Mouse (Mus musculus): ENCODE results near the gene Kremen1. TPM values are rescaled to one million over a fixed set of nuclear protein-coding genes. Genes with fewer than 3 reads are reported as not detected.

Gene Kremen1
- total and polyA plus RNA-seq, 2 experiments from 2014 or later = 3.6 to 18.5 TPM

DNA sequence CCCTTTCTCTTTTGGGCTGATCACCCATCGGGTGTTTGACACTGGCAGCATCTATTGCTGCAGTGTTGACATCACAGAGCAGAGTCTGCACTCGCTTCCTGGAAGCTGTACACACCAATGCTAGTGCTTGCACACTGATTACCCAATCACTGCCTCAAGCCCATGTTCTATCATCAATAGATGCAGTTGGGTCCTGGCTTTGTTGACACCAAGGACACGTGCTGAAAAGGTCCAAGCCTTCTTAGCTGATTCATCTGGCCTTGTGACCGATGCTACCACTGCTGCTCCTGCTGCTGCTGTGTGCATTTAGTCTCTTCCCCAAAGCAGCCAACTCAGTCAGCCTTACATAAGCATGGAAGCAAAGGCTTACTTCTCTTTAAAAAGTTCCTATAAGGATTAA, 73.2 kb downstream of the Kremen1 start:
- 93% methylated on average over 4 of the region's 4 CpGs for WGBS

DNA sequence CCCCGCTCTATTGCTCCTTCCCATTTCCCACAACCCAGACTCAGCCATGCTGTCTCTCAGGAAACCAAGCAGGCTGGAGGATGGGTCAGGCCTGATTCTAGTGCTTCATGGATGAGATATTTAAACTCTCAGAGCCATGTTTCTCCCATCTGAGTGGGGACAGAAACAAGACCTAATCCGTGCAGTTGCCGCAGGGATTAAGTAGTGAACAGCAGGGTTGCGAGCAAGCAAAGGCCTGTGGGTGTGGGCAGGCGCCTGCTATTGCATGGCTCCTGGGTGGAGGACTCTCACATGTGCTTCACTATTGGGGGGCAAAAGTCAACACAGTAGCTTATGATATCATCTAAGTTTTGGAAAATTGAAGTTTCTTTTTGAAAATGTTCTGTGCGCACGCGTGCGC, 76.5 kb downstream of the Kremen1 start:
- Histone ChIP-seq H3K27ac (no peak overlapping the region), H3K9me3 (ENCODE audit: low read length) (no peaks in the 10 kb centered on the region), H3K9ac (replicated peaks; ENCODE audit: low read length) (no peak overlapping the region), H3K27me3 (ENCODE audit: insufficient read depth, low read length) (no peaks in the 10 kb centered on the region), H3K36me3 (ENCODE audit: insufficient read depth, low read length) (no peaks in the 10 kb centered on the region), H3K4me1 (ENCODE audit: insufficient read depth, low read length) (peaks cover 8% of the 10 kb centered on the region; the same call in 1 of the 2 replicates), H3K4me2 (ENCODE audit: low read depth, low read length) (no peak overlapping the region), H3K4me3 (ENCODE audit: low read length) (no peak overlapping the region)
- 76% methylated on average over 8 of the region's 9 CpGs for WGBS
- ATAC-seq (no peak), DNase-seq (ENCODE audit: low spot score) (no peak)
- no peak for TF ChIP-seq CTCF (IDR thresholded peaks at IDR 0.05; ENCODE audit: low read depth)

More for the DNA sequence above, 73.2 kb downstream of the Kremen1 start:
- Histone ChIP-seq H3K27me3 (ENCODE audit: insufficient read depth, low read length) (no peaks in the 10 kb centered on the region), H3K4me1 (ENCODE audit: insufficient read depth, low read length) (peaks cover 8% of the 10 kb centered on the region; the same call in 1 of the 2 replicates), H3K27ac (no peak overlapping the region), H3K9ac (replicated peaks; ENCODE audit: low read length) (no peak overlapping the region), H3K4me3 (ENCODE audit: low read length) (no peak overlapping the region), H3K36me3 (ENCODE audit: insufficient read depth, low read length) (no peaks in the 10 kb centered on the region), H3K9me3 (ENCODE audit: low read length) (no peaks in the 10 kb centered on the region), H3K4me2 (ENCODE audit: low read depth, low read length) (no peak overlapping the region)
- TF ChIP-seq CTCF (IDR thresholded peaks at IDR 0.05; ENCODE audit: low read depth) = no peak
- ATAC-seq (no peak), DNase-seq (ENCODE audit: low spot score) (no peak)

DNA sequence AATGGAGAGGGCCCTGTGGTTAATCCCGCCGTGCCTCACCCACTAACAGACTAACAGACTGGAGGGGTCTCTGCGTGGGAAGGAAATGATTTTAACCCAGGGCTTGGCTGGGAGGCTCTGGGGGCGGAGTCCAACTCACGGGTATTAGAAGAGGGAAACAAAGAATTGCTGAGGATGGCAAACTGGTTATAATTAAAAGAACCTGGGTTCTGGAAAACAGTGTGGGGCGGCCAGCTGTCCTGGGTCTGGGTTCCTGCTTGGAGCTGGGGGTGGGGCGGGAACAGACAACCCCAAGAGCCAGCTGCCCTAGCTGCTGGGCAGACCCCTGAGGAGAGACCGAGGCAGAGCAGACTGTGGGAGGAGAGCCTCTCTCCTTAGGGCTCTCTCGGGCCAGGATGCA, 77.1 kb downstream of the Kremen1 start:
- TF ChIP-seq CTCF (IDR thresholded peaks at IDR 0.05; ENCODE audit: low read depth) = no peak
- no peak overlapping the region for H3K9ac ChIP-seq (replicated peaks; ENCODE audit: low read length)
- H3K4me3 ChIP-seq (ENCODE audit: low read length) = no peak overlapping the region
- DNase-seq (ENCODE audit: low spot score) (no peak), ATAC-seq (0 out of 2 replicates have a peak, but pooled peaks have one; percentile 38)
- H3K4me2 ChIP-seq (ENCODE audit: low read depth, low read length) = no peak overlapping the region
- H3K27ac ChIP-seq = no peak overlapping the region
- 30% methylated on average over 9 of the region's 9 CpGs for WGBS
- no peaks in the 10 kb centered on the region for H3K27me3 ChIP-seq (ENCODE audit: insufficient read depth, low read length)
- H3K36me3 ChIP-seq (ENCODE audit: insufficient read depth, low read length) = no peaks in the 10 kb centered on the region
- H3K9me3 ChIP-seq (ENCODE audit: low read length) = no peaks in the 10 kb centered on the region
- peaks cover 2% of the 10 kb centered on the region; the same call in 1 of the 2 replicates for H3K4me1 ChIP-seq (ENCODE audit: insufficient read depth, low read length)

DNA sequence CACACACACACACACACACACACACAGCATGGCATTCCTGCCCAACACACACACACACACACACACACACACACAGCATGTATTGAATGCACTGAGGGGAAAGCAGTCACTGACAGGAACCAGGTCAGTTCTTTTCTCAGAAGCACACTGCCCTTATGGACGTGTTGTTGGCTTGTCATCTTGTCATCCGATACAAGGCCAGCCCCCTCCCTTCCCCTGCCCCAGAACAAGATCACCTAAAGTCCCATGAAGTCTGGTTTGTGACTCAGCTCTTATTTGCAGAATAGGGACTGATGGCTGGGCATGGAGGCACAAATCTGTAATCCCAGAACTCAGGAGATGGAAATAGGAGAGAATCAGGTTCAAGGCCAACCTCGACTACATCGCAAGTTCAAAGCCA, 78.5 kb downstream of the Kremen1 start:
- WGBS = 71% methylated on average over 4 of the region's 4 CpGs
- no peak for TF ChIP-seq CTCF (IDR thresholded peaks at IDR 0.05; ENCODE audit: low read depth)
- H3K36me3 ChIP-seq (ENCODE audit: insufficient read depth, low read length) = no peaks in the 10 kb centered on the region
- no peaks in the 10 kb centered on the region for H3K27me3 ChIP-seq (ENCODE audit: insufficient read depth, low read length)
- no peak overlapping the region for H3K4me2 ChIP-seq (ENCODE audit: low read depth, low read length)
- H3K4me1 ChIP-seq (ENCODE audit: insufficient read depth, low read length) = no peaks in the 10 kb centered on the region
- H3K27ac ChIP-seq = no peak overlapping the region
- DNase-seq (ENCODE audit: low spot score) (no peak), ATAC-seq (no peak)
- no peaks in the 10 kb centered on the region for H3K9me3 ChIP-seq (ENCODE audit: low read length)
- H3K9ac ChIP-seq (replicated peaks; ENCODE audit: low read length) = no peak overlapping the region
- no peak overlapping the region for H3K4me3 ChIP-seq (ENCODE audit: low read length)

DNA sequence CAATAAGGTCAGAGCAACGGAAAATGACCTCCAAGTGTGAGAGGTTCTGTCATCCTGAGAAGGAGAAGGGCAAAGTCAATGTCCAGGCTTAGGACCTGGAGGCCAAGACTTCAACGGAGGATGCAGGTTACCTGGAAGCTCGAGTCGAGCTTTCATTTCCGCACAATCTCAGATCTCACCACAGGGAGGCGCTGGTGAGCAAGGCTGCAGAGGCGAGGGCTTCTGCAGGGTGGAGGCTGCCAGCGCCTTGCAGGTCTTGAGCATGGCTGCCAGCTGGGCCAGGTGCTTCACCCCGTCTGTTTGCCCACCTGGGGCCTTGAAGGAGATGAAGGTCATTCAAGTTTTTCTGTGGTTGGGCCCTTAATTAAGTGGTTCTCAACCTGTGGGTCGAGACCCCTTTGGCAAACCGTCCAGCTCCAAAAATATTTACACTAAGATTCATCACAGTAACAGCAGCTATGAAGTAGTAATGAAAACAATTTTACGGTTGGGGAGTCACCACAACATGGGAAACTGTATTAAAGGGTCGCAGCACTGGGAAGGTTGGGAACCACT, 79.4 kb downstream of the Kremen1 start:
- DNase-seq (ENCODE audit: low spot score) (peak; percentile 83), ATAC-seq (peak; percentile 60)
- no peaks in the 10 kb centered on the region for H3K27me3 ChIP-seq (ENCODE audit: insufficient read depth, low read length)
- H3K4me2 ChIP-seq (ENCODE audit: low read depth, low read length) = no peak overlapping the region
- no peaks in the 10 kb centered on the region for H3K4me1 ChIP-seq (ENCODE audit: insufficient read depth, low read length)
- H3K4me3 ChIP-seq (ENCODE audit: low read length) = no peak overlapping the region
- peak; percentile 99 for TF ChIP-seq CTCF (IDR thresholded peaks at IDR 0.05; ENCODE audit: low read depth)
- WGBS = 22% methylated on average over 13 of the region's 13 CpGs
- H3K9me3 ChIP-seq (ENCODE audit: low read length) = no peaks in the 10 kb centered on the region
- no peak overlapping the region for H3K27ac ChIP-seq
- H3K36me3 ChIP-seq (ENCODE audit: insufficient read depth, low read length) = no peaks in the 10 kb centered on the region
- no peak overlapping the region for H3K9ac ChIP-seq (replicated peaks; ENCODE audit: low read length)

DNA sequence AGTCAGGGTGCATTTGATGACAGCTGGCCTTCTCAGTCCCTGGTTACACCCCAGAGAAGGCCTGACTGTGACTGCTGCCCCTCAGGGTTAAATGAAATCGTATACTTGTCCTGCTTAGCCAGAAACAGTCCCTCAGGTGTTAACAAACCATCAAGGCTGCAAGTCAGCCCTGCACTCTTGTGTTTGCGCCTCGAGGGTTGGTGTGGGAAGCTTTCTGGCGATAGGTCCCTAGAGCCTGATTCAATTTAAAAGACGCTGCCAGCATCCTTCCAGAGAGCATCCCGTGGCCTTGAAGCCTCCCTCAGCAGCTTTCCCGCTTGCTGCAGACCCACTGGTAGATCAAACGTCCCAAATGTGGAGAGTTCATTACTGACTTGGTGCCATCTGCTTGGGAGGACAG, 82.0 kb downstream of the Kremen1 start:
- ATAC-seq (no peak), DNase-seq (ENCODE audit: low spot score) (peak; percentile 19)
- no peak overlapping the region for H3K27ac ChIP-seq
- no peak for TF ChIP-seq CTCF (IDR thresholded peaks at IDR 0.05; ENCODE audit: low read depth)
- H3K4me1 ChIP-seq (ENCODE audit: insufficient read depth, low read length) = no peaks in the 10 kb centered on the region
- no peaks in the 10 kb centered on the region for H3K27me3 ChIP-seq (ENCODE audit: insufficient read depth, low read length)
- H3K4me2 ChIP-seq (ENCODE audit: low read depth, low read length) = no peak overlapping the region
- no peak overlapping the region for H3K4me3 ChIP-seq (ENCODE audit: low read length)
- no peaks in the 10 kb centered on the region for H3K36me3 ChIP-seq (ENCODE audit: insufficient read depth, low read length)
- WGBS = 31% methylated on average over 8 of the region's 8 CpGs
- no peak overlapping the region for H3K9ac ChIP-seq (replicated peaks; ENCODE audit: low read length)
- no peaks in the 10 kb centered on the region for H3K9me3 ChIP-seq (ENCODE audit: low read length)

DNA sequence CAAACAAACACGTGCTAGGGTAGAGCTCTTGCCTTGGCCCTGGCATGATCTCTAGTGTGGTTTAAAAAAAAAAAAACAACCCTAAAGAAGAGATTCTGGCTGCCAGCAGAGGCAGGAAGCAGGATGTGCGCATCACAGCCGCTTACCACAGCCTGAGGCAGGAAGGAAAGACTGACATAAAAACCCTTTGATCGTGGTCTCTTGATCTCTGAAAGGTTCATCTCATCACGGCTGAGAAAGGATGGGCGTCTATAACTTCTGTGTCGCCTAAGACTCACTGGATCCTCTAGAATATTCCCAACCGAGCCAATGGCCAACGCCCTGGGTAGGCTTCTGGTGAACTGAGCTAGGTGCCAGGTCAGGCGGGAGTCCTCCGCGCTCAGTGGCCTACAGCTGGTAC, 84.2 kb downstream of the Kremen1 start:
- Histone ChIP-seq H3K4me2 (ENCODE audit: low read depth, low read length) (no peak overlapping the region), H3K27me3 (ENCODE audit: insufficient read depth, low read length) (no peaks in the 10 kb centered on the region), H3K27ac (no peak overlapping the region), H3K4me3 (ENCODE audit: low read length) (no peak overlapping the region), H3K36me3 (ENCODE audit: insufficient read depth, low read length) (no peaks in the 10 kb centered on the region), H3K4me1 (ENCODE audit: insufficient read depth, low read length) (no peaks in the 10 kb centered on the region), H3K9ac (replicated peaks; ENCODE audit: low read length) (no peak overlapping the region), H3K9me3 (ENCODE audit: low read length) (no peaks in the 10 kb centered on the region)
- DNase-seq (ENCODE audit: low spot score) (no peak), ATAC-seq (no peak)
- WGBS = 85% methylated on average over 12 of the region's 12 CpGs
- no peak for TF ChIP-seq CTCF (IDR thresholded peaks at IDR 0.05; ENCODE audit: low read depth)

All from hindbrain, postnatal 0 days (tissue).